Mouse (Mus musculus): ENCODE data around the gene Tap1. TPM values are rescaled to one million over a fixed set of nuclear protein-coding genes. Genes with fewer than 3 reads are reported as not detected.

Tap1 gene
- polyA plus RNA-seq, 1 experiment, result 0.62 TPM

- peaks cover 36% of the 10 kb centered on the region for H3K27me3 ChIP-seq (ENCODE audit: control insufficient read depth, insufficient read depth, insufficient read length)
- no peak overlapping the region for H3K4me2 ChIP-seq (ENCODE audit: low read depth)
- no peak overlapping the region for H3ac ChIP-seq (ENCODE audit: control insufficient read depth, insufficient read length)
- no peak overlapping the region for H3K4me3 ChIP-seq
- no peaks in the 10 kb centered on the region for H3K36me3 ChIP-seq (ENCODE audit: control insufficient read depth, insufficient read depth)
- TF ChIP-seq POLR2AphosphoS2 (IDR thresholded peaks at IDR 0.05; ENCODE audit: insufficient read length, low read depth) (no peak), MYOD1 (IDR thresholded peaks at IDR 0.05; ENCODE audit: control insufficient read depth in 1 of 3, insufficient read length in 2 of 3, low read depth in 2 of 3) (no peak), MAX (IDR thresholded peaks at IDR 0.05; ENCODE audit: low read depth) (no peak), REST (IDR thresholded peaks at IDR 0.05; ENCODE audit: insufficient read depth, insufficient read length) (no peak), USF1 (IDR thresholded peaks at IDR 0.05; ENCODE audit: low read depth) (no peak), POLR2A (IDR thresholded peaks at IDR 0.05; ENCODE audit: insufficient read length, low read depth) (no peak), TCF12 (IDR thresholded peaks at IDR 0.05; ENCODE audit: insufficient read depth, poor library complexity, severe bottlenecking) (no peak), SRF (IDR thresholded peaks at IDR 0.05; ENCODE audit: control insufficient read depth, insufficient read length, low read depth) (no peak), TCF3 (IDR thresholded peaks at IDR 0.05; ENCODE audit: insufficient read length, low read depth) (no peak), E2F4 (IDR thresholded peaks at IDR 0.05; ENCODE audit: insufficient read depth) (no peak), CEBPB (IDR thresholded peaks at IDR 0.05; ENCODE audit: insufficient read depth, poor library complexity, severe bottlenecking) (no peak), MYOG (IDR thresholded peaks at IDR 0.05; ENCODE audit: control insufficient read depth in 1 of 3, insufficient read depth in 1 of 3, insufficient read length in 2 of 3, low read depth in 2 of 3) (no peak)
- no peaks in the 10 kb centered on the region for H3K79me2 ChIP-seq (ENCODE audit: control insufficient read depth, insufficient read depth)
Observed at GRCm38 (mm10) chr17:34200047-34200446, 12.7 kb downstream of the Tap1 start.

- H3K36me3 ChIP-seq (ENCODE audit: control insufficient read depth, insufficient read depth), result no peaks in the 10 kb centered on the region
- no peak overlapping the region for H3K4me3 ChIP-seq
- TF ChIP-seq MAX (IDR thresholded peaks at IDR 0.05; ENCODE audit: low read depth), result no peak
- TF ChIP-seq MYOG (IDR thresholded peaks at IDR 0.05; ENCODE audit: control insufficient read depth in 1 of 3, insufficient read depth in 1 of 3, insufficient read length in 2 of 3, low read depth in 2 of 3), result no peak
- no peak for TF ChIP-seq SRF (IDR thresholded peaks at IDR 0.05; ENCODE audit: control insufficient read depth, insufficient read length, low read depth)
- no peak for TF ChIP-seq E2F4 (IDR thresholded peaks at IDR 0.05; ENCODE audit: insufficient read depth)
- TF ChIP-seq POLR2AphosphoS2 (IDR thresholded peaks at IDR 0.05; ENCODE audit: insufficient read length, low read depth), result no peak
- TF ChIP-seq TCF12 (IDR thresholded peaks at IDR 0.05; ENCODE audit: insufficient read depth, poor library complexity, severe bottlenecking), result no peak
- TF ChIP-seq REST (IDR thresholded peaks at IDR 0.05; ENCODE audit: insufficient read depth, insufficient read length), result no peak
- TF ChIP-seq TCF3 (IDR thresholded peaks at IDR 0.05; ENCODE audit: insufficient read length, low read depth), result no peak
- TF ChIP-seq POLR2A (IDR thresholded peaks at IDR 0.05; ENCODE audit: insufficient read length, low read depth), result no peak
- no peak for TF ChIP-seq CEBPB (IDR thresholded peaks at IDR 0.05; ENCODE audit: insufficient read depth, poor library complexity, severe bottlenecking)
- TF ChIP-seq USF1 (IDR thresholded peaks at IDR 0.05; ENCODE audit: low read depth), result no peak
- no peak overlapping the region for H3K4me2 ChIP-seq (ENCODE audit: low read depth)
- H3K79me2 ChIP-seq (ENCODE audit: control insufficient read depth, insufficient read depth), result no peaks in the 10 kb centered on the region
- H3K27me3 ChIP-seq (ENCODE audit: control insufficient read depth, insufficient read depth, insufficient read length), result peaks cover 36% of the 10 kb centered on the region
- H3ac ChIP-seq (ENCODE audit: control insufficient read depth, insufficient read length), result no peak overlapping the region
Observed at GRCm38 (mm10) chr17:34200772-34201505, 13.6 kb downstream of the Tap1 start.

- no peaks in the 10 kb centered on the region for H3K36me3 ChIP-seq (ENCODE audit: control insufficient read depth, insufficient read depth)
- no peak overlapping the region for H3K4me3 ChIP-seq
- no peaks in the 10 kb centered on the region for H3K79me2 ChIP-seq (ENCODE audit: control insufficient read depth, insufficient read depth)
- H3K27me3 ChIP-seq (ENCODE audit: control insufficient read depth, insufficient read depth, insufficient read length), result peaks cover 32% of the 10 kb centered on the region
- TF ChIP-seq MAX (IDR thresholded peaks at IDR 0.05; ENCODE audit: low read depth), result no peak
- TF ChIP-seq MYOD1 (IDR thresholded peaks at IDR 0.05; ENCODE audit: control insufficient read depth in 1 of 3, insufficient read length in 2 of 3, low read depth in 2 of 3), result no peak
- no peak for TF ChIP-seq TCF3 (IDR thresholded peaks at IDR 0.05; ENCODE audit: insufficient read length, low read depth)
- no peak for TF ChIP-seq USF1 (IDR thresholded peaks at IDR 0.05; ENCODE audit: low read depth)
- no peak for TF ChIP-seq POLR2A (IDR thresholded peaks at IDR 0.05; ENCODE audit: insufficient read length, low read depth)
- TF ChIP-seq MYOG (IDR thresholded peaks at IDR 0.05; ENCODE audit: control insufficient read depth in 1 of 3, insufficient read depth in 1 of 3, insufficient read length in 2 of 3, low read depth in 2 of 3), result no peak
- TF ChIP-seq REST (IDR thresholded peaks at IDR 0.05; ENCODE audit: insufficient read depth, insufficient read length), result no peak
- TF ChIP-seq SRF (IDR thresholded peaks at IDR 0.05; ENCODE audit: control insufficient read depth, insufficient read length, low read depth), result no peak
- TF ChIP-seq TCF12 (IDR thresholded peaks at IDR 0.05; ENCODE audit: insufficient read depth, poor library complexity, severe bottlenecking), result no peak
- TF ChIP-seq POLR2AphosphoS2 (IDR thresholded peaks at IDR 0.05; ENCODE audit: insufficient read length, low read depth), result no peak
- no peak for TF ChIP-seq CEBPB (IDR thresholded peaks at IDR 0.05; ENCODE audit: insufficient read depth, poor library complexity, severe bottlenecking)
- TF ChIP-seq E2F4 (IDR thresholded peaks at IDR 0.05; ENCODE audit: insufficient read depth), result no peak
- H3ac ChIP-seq (ENCODE audit: control insufficient read depth, insufficient read length), result no peak overlapping the region
- H3K4me2 ChIP-seq (ENCODE audit: low read depth), result no peak overlapping the region
Observed at GRCm38 (mm10) chr17:34201506-34202055, 14.2 kb downstream of the Tap1 start.

GRCm38 (mm10) chr17:34202760-34203442 lies 15.5 kb downstream of the Tap1 start:
- no peaks in the 10 kb centered on the region for H3K79me2 ChIP-seq (ENCODE audit: control insufficient read depth, insufficient read depth)
- no peak overlapping the region for H3K4me2 ChIP-seq (ENCODE audit: low read depth)
- H3K27me3 ChIP-seq (ENCODE audit: control insufficient read depth, insufficient read depth, insufficient read length), result peaks cover 20% of the 10 kb centered on the region
- TF ChIP-seq MAX (IDR thresholded peaks at IDR 0.05; ENCODE audit: low read depth), result no peak
- no peak for TF ChIP-seq REST (IDR thresholded peaks at IDR 0.05; ENCODE audit: insufficient read depth, insufficient read length)
- no peak for TF ChIP-seq TCF12 (IDR thresholded peaks at IDR 0.05; ENCODE audit: insufficient read depth, poor library complexity, severe bottlenecking)
- TF ChIP-seq SRF (IDR thresholded peaks at IDR 0.05; ENCODE audit: control insufficient read depth, insufficient read length, low read depth), result no peak
- no peak for TF ChIP-seq CEBPB (IDR thresholded peaks at IDR 0.05; ENCODE audit: insufficient read depth, poor library complexity, severe bottlenecking)
- TF ChIP-seq USF1 (IDR thresholded peaks at IDR 0.05; ENCODE audit: low read depth), result no peak
- TF ChIP-seq POLR2A (IDR thresholded peaks at IDR 0.05; ENCODE audit: insufficient read length, low read depth), result no peak
- TF ChIP-seq MYOD1 (IDR thresholded peaks at IDR 0.05; ENCODE audit: control insufficient read depth in 1 of 3, insufficient read length in 2 of 3, low read depth in 2 of 3), result no peak
- no peak for TF ChIP-seq MYOG (IDR thresholded peaks at IDR 0.05; ENCODE audit: control insufficient read depth in 1 of 3, insufficient read depth in 1 of 3, insufficient read length in 2 of 3, low read depth in 2 of 3)
- TF ChIP-seq TCF3 (IDR thresholded peaks at IDR 0.05; ENCODE audit: insufficient read length, low read depth), result no peak
- no peak for TF ChIP-seq E2F4 (IDR thresholded peaks at IDR 0.05; ENCODE audit: insufficient read depth)
- no peak for TF ChIP-seq POLR2AphosphoS2 (IDR thresholded peaks at IDR 0.05; ENCODE audit: insufficient read length, low read depth)
- H3K4me3 ChIP-seq, result no peak overlapping the region
- no peak overlapping the region for H3ac ChIP-seq (ENCODE audit: control insufficient read depth, insufficient read length)
- H3K36me3 ChIP-seq (ENCODE audit: control insufficient read depth, insufficient read depth), result no peaks in the 10 kb centered on the region
